Mouse (Mus musculus): ENCODE results near the gene Rnf224.

DNA sequence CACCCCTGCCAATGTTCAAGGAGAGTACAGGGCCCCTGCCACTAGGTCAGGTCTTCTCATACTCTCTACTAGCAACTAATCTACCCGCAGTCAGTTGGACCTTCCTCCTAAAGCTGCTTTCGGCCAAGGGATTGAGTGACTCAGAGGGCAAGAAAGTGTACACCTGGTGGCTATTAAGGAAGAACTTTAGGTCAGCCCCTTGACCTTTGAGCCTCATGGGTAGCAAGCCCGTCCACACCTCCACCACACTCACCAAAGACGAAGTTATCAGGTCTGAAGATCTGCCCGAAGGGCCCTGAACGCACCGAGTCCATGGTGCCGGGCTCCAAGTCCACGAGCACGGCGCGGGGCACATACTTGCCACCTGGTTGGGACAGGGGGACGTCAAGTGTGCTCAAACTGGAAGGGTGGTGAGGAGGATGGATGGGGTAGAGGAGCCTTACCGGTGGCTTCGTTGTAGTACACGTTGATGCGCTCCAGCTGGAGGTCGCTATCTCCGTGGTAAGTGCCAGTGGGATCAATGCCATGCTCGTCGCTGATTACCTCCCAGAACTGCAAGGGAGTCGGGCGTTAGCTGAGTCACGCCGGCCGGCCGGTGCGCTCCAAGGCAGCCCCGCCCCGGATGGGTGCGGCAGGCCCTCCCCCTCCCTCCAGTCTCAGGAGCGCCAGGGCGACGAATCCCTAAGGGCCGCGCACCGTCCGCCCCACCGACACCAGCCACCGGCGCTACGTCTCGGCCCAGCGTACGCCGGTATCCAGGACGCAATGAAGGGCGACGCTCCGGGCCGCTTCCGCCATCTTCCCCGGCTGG is 12.7 kb downstream of the Rnf224 start:
- TF ChIP-seq E2F4 (IDR thresholded peaks at IDR 0.05; ENCODE audit: borderline replicate concordance, low read depth, low read length) = no peak
- peak; percentile 81; the same call in 1 of the 2 replicates for TF ChIP-seq MAZ (IDR thresholded peaks at IDR 0.05; ENCODE audit: low read depth, low read length)
- no peak for TF ChIP-seq CHD2 (IDR thresholded peaks at IDR 0.05; ENCODE audit: low read length)
- 0 out of 2 replicates have a peak, but pooled peaks have one; percentile 38 for TF ChIP-seq TCF12 (IDR thresholded peaks at IDR 0.05; ENCODE audit: low read depth, low read length)
- TF ChIP-seq CHD1 (IDR thresholded peaks at IDR 0.05; ENCODE audit: low read depth, low read length) = 0 out of 2 replicates have a peak, but pooled peaks have one; percentile 91
- no peak for TF ChIP-seq POLR2A (IDR thresholded peaks at IDR 0.05; ENCODE audit: control insufficient read depth in 1 of 2, insufficient read depth in 1 of 2, low read depth in 1 of 2, low read length in 2 of 2, poor library complexity in 1 of 2)
- no peak for TF ChIP-seq CTCF (IDR thresholded peaks at IDR 0.05 in 2 of 3, conservative IDR thresholded peaks at IDR 0.05 in 1 of 3; ENCODE audit: control insufficient read depth in 1 of 3, insufficient read depth in 1 of 3, low read depth in 2 of 3, low read length in 3 of 3, poor library complexity in 1 of 3, severe bottlenecking in 1 of 3)
- 0 out of 2 replicates have a peak, but pooled peaks have one; percentile 25 for TF ChIP-seq RCOR1 (IDR thresholded peaks at IDR 0.05; ENCODE audit: low read depth, low read length)
- TF ChIP-seq JUND (IDR thresholded peaks at IDR 0.05; ENCODE audit: low read depth, low read length) = no peak
- peak; percentile 57 to 83 for TF ChIP-seq EP300 (IDR thresholded peaks at IDR 0.05; ENCODE audit: low read depth in 1 of 2, low read length in 2 of 2)
- no peak for TF ChIP-seq MEF2A (IDR thresholded peaks at IDR 0.05; ENCODE audit: extremely low read depth, insufficient replicate concordance, low read depth, low read length, poor library complexity, severe bottlenecking)
